Mouse (Mus musculus): ENCODE measurements around the gene Ranbp17. TPM values are rescaled to one million over a fixed set of nuclear protein-coding genes. Genes with fewer than 3 reads are reported as not detected.

The Ranbp17 gene
- polyA plus RNA-seq, 1 experiment = not detected

DNA sequence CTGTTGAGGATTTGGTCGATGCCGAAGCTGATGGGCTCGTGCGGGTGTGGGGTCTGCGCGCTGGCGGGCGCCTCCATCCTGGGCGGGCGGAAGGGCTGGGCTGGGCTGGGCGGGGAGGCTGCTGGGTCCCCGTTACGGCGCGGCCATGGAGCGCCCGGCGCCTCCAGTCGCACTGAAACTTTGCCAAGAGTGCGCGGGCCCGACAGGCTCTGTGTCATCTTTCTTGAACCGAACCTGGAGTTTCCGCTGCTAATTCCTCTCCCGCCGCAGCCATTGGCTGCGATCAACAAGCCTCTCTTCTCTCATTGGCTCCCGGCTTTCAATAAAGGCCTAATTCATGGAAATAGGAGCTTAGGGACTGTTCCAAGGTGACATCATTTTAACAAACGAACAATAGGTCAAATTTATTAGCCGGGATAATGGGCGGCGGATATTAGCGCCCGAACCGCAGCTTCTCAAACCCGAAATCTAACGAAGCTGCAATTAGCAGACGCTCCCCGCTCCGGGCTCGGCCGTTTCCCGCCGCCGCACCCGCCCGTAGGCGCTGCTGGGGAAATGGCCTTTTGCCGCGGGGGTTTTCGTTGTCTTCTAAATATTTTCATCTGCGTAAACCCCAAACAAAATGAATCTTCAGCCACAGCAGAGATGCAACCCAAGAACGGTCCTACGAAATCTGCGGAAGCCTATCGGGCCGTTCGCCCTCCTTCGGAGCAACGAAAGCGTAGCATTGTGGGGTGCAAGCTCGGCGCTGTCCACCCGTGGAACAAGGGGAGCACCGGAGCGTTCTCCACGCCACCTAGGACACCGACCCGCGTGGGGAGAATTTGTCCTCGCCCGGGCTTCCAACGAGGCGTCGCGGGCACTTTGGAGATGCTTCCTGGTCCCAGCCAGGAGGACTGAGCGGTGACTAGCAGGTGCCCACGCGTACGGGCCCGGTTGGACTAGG is 309.9 kb downstream of the Ranbp17 start, which contains the start of gene Tlx3:
Gene Tlx3, minus strand, starts transcription at position 207 of the 946 bp plus-strand sequence.
- Histone ChIP-seq H3K4me1 (ENCODE audit: control insufficient read depth, insufficient read depth, low read length) (peaks cover 2% of the 10 kb centered on the region; the same call in 1 of the 2 replicates), H3K27ac (ENCODE audit: insufficient read depth, low read depth, low read length) (no peak within 1 kb of the TSS), H3K4me3 (ENCODE audit: insufficient read depth, low read depth, low read length) (no peak within 1 kb of the TSS)
- WGBS = 1% methylated on average over 81 of the region's 81 CpGs
- TF ChIP-seq CTCF (IDR thresholded peaks at IDR 0.05; ENCODE audit: insufficient read depth, low read depth, low read length) (no peak), POLR2A (IDR thresholded peaks at IDR 0.05; ENCODE audit: insufficient read depth, low read depth, low read length) (no peak)

DNA sequence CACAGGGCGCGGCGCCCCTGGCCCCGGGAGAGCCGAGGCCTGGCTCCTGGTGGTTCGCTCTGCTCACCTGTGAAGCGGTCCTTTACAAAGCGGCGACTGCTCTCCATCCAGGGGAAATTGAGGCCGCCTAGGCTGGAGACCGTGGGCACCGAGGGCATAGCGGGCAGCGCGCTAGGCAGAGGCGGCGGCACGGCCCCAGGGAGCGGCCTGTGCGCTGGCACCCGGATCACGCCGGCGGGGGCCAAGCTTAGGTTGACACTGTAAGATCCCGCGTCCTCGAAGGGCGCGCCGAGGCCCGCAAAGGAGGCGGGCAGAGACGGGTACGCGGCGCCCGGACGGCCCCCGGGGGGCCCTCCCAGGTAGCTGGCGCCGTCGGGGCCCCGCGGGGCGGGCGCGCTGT is 310.6 kb downstream of the Ranbp17 start:
- H3K4me3 ChIP-seq (ENCODE audit: insufficient read depth, low read depth, low read length) = no peak overlapping the region
- TF ChIP-seq CTCF (IDR thresholded peaks at IDR 0.05; ENCODE audit: insufficient read depth, low read depth, low read length) (no peak), POLR2A (IDR thresholded peaks at IDR 0.05; ENCODE audit: insufficient read depth, low read depth, low read length) (no peak)
- no peak overlapping the region for H3K27ac ChIP-seq (ENCODE audit: insufficient read depth, low read depth, low read length)
- H3K4me1 ChIP-seq (ENCODE audit: control insufficient read depth, insufficient read depth, low read length) = peaks cover 2% of the 10 kb centered on the region; the same call in 1 of the 2 replicates
- 2% methylated on average over 47 of the region's 47 CpGs for WGBS

DNA sequence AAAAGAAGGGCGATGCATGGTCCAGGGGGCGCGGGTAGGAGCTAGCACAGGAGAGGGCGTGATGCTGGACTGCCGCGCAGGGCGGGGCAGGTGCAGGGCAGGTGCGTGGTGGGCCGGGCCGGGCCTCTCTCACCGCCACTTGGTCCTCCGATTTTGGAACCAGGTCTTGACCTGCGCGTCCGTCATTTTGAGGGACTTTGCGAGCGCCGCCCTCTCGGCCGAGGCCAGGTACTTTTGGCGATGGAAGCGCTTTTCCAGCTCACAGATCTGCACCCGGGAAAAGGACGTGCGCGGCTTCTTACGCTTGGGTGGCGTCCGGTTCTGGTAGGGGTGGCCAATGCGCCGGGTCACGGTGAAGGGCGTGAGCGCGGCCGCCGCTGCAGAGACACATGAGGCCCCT is 311.2 kb downstream of the Ranbp17 start:
- Histone ChIP-seq H3K4me3 (ENCODE audit: insufficient read depth, low read depth, low read length) (no peak overlapping the region), H3K27ac (ENCODE audit: insufficient read depth, low read depth, low read length) (no peak overlapping the region)
- WGBS = 3% methylated on average over 37 of the region's 37 CpGs

DNA sequence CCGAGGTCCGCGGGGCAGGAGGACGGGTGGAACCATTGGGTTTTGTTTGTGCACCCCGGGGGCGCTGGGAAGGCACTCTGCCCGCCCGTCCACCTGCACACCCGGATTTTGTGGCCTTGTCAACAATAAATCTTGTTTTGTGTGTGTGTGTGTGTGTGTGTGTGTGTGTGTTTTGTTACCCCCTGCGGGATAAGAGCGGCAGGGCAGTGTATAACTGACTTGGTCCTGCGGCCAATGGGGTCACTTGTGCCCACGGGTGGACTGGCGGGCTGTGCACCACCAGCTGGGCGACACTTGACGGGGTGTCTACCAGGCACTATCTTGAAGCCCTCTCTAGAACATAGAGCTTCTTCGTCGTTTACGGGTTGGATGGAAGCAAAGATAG is 311.9 kb downstream of the Ranbp17 start:
- WGBS = 4% methylated on average over 19 of the region's 19 CpGs
- Histone ChIP-seq H3K4me1 (ENCODE audit: control insufficient read depth, insufficient read depth, low read length) (peaks cover 2% of the 10 kb centered on the region; the same call in 1 of the 2 replicates), H3K27ac (ENCODE audit: insufficient read depth, low read depth, low read length) (no peak overlapping the region), H3K4me3 (ENCODE audit: insufficient read depth, low read depth, low read length) (no peak overlapping the region)
- TF ChIP-seq POLR2A (IDR thresholded peaks at IDR 0.05; ENCODE audit: insufficient read depth, low read depth, low read length) (no peak), CTCF (IDR thresholded peaks at IDR 0.05; ENCODE audit: insufficient read depth, low read depth, low read length) (no peak)

More for the DNA sequence above, 311.2 kb downstream of the Ranbp17 start:
- peaks cover 2% of the 10 kb centered on the region; the same call in 1 of the 2 replicates for H3K4me1 ChIP-seq (ENCODE audit: control insufficient read depth, insufficient read depth, low read length)
- no peak for TF ChIP-seq CTCF (IDR thresholded peaks at IDR 0.05; ENCODE audit: insufficient read depth, low read depth, low read length)
- TF ChIP-seq POLR2A (IDR thresholded peaks at IDR 0.05; ENCODE audit: insufficient read depth, low read depth, low read length) = no peak

DNA sequence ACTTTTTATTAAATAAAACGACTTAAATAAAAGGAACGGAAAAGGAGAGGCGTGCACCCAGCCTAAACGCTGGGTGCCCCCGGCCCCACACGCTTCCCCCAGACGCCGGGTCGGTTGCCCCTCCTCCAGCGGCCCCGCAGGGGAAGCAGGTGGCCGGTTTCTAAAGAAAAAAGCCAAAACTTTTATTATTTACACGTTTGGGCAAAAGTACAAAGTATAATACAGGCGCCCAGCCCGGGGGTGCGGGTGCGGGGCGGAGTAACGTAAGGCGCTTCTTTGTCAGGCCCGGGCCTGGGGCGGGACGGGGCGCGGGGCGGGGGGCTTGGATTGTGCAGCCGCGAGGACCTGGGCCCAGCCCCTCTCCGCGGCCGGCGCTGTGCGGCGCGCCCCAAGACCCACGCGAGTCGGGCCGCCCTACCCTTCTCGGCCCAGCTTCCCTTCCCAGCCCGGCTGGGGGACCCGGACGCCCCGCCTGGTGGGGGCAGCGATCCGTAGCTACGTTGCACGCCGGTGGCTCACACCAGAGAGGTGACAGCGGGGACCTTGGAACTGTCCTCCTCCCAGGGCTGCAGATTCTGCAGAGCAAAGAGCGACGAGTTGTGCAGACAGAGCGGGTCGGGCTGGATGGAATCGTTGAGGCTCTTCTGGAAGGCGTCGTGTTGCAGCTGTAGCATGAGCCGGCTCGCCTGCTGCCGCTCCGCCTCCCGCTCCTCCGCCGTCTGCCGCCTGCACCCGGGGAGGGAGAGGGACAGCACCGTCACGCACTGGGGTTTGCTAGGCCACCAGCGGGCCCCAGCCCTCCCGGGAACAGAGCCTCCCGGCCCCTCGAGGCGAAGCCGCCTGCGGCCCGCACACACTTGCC is 312.6 kb downstream of the Ranbp17 start:
- 1% methylated on average over 74 of the region's 76 CpGs for WGBS
- Histone ChIP-seq H3K27ac (ENCODE audit: insufficient read depth, low read depth, low read length) (no peak overlapping the region), H3K4me1 (ENCODE audit: control insufficient read depth, insufficient read depth, low read length) (peaks cover 2% of the 10 kb centered on the region; the same call in 1 of the 2 replicates), H3K4me3 (ENCODE audit: insufficient read depth, low read depth, low read length) (no peak overlapping the region)
- no peak for TF ChIP-seq POLR2A (IDR thresholded peaks at IDR 0.05; ENCODE audit: insufficient read depth, low read depth, low read length)
- TF ChIP-seq CTCF (IDR thresholded peaks at IDR 0.05; ENCODE audit: insufficient read depth, low read depth, low read length) = no peak

DNA sequence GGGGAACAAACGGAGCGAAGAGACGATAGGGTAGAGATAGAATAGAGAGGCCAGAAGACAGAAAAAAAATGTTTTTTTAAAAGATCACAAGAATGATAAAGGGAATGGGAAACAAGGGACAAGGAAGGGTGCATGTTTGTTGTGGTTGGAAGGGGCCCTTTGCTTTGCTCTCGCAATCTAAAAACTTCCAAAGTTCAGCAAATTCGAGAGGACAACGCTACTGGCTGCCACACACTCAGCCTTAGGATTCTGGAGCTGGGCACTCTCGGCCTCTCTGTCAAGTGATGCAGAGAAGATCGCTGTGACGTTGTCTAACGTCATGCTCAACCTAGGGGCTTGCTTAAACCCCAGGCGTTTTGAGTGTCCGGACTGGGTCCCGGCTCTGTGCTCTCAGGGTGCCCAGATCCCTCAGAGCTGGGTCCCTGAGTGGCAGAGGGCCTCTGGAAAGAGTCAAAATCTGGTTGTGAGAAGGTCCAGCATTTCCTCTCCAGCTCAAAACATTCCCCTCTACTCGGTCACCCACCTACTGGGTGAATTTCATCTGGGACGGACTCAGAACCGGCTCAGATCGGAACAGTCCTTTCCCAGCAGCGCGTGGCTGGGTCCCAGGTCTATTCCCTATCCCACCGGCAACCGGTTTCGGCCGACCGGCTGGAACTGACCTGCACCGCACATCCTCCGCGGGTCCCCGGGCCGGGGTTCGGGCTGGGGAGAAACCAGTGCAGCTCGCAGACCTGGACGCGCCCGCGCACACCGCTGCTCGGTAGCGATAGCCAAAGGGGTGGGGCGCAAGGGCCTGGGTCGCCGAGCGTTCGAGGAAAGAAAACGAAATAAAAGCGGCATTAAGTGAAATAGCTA is 313.4 kb downstream of the Ranbp17 start:
- WGBS = 3% methylated on average over 45 of the region's 45 CpGs
- TF ChIP-seq CTCF (IDR thresholded peaks at IDR 0.05; ENCODE audit: insufficient read depth, low read depth, low read length) = no peak
- H3K4me3 ChIP-seq (ENCODE audit: insufficient read depth, low read depth, low read length) = no peak overlapping the region
- peaks cover 2% of the 10 kb centered on the region; the same call in 1 of the 2 replicates for H3K4me1 ChIP-seq (ENCODE audit: control insufficient read depth, insufficient read depth, low read length)
- no peak overlapping the region for H3K27ac ChIP-seq (ENCODE audit: insufficient read depth, low read depth, low read length)

DNA sequence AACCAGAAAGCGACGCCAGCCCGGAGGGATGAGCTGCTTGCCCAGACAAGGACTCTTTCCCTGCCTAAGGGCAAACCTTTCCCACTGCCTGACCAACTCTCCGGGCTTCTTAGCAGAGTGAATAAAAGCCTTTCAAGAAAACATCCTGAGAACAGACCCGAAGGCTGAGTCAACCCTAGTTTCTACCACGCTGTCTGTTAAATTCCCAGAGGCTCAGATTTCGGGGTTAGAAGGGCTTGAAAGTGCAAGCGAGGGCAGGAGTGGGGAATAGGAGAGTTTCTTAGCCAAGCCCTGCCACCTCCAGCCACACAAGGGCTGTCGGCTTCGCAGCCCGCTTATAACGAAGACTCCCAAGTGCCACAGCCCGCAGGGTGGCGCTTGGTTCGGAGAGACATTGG is 314.4 kb downstream of the Ranbp17 start:
- 8% methylated on average over 15 of the region's 15 CpGs for WGBS
- H3K4me1 ChIP-seq (ENCODE audit: control insufficient read depth, insufficient read depth, low read length) = peaks cover 2% of the 10 kb centered on the region; the same call in 1 of the 2 replicates
- H3K4me3 ChIP-seq (ENCODE audit: insufficient read depth, low read depth, low read length) = no peak overlapping the region
- H3K27ac ChIP-seq (ENCODE audit: insufficient read depth, low read depth, low read length) = no peak overlapping the region
- TF ChIP-seq CTCF (IDR thresholded peaks at IDR 0.05; ENCODE audit: insufficient read depth, low read depth, low read length) (no peak), POLR2A (IDR thresholded peaks at IDR 0.05; ENCODE audit: insufficient read depth, low read depth, low read length) (no peak)
